ENCODE assay signal across 14 mouse cellular contexts in the genomic region with DNA sequence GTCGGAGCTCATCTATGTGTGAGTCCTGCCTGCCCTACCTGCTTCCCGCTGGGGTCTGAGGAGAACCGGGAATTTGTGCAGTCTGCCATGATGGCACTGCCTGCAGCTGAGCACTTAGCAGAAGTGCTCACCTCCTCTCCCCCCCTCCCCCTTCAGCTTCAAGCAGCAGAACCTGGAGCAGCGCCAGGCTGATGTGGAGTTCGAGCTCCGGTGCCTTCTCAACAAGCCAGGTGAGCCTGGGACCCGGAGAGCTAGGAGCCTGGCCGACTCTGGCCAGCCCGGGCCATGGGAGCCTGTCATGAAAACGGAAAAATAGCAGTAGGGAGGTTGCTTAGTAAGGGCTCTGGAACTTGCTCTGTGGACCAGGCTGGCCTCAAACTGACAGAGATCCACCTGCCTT. TPM values are rescaled to one million over a fixed set of nuclear protein-coding genes. Genes with fewer than 3 reads are reported as not detected.
DNase-seq lines count a peak whose midpoint lies in the region; ATAC-seq lines count a peak whose summit lies in the region.
"Had no signal": no experiment of that assay in that cellular context is flagged by ENCODE, and none has a peak within 500 bp of the region (broad histone marks: within the 10 kb centered on the region; RNA-seq: fewer than 3 reads in every experiment).

No protein-coding gene starts in this region.

- H3K36me3 ChIP-seq in lung, embryonic 16.5 days (ENCODE audit: control insufficient read depth, insufficient read depth, low read length), result peaks cover 31% of the 10 kb centered on the region

- H3K27ac ChIP-seq in lung, embryonic 16.5 days (ENCODE audit: low read length), result peak overlapping the region; percentile 58
- H3K27ac ChIP-seq: limb, embryonic 12.5 days; neural tube, embryonic 12.5 days had no signal

- peak; percentile 91 for DNase-seq in heart, adult 11 months
- DNase-seq in heart, postnatal 4 days, result no peak
- DNase-seq in 3134 (ENCODE audit: extremely low read depth, insufficient read length, low spot score), result peak; percentile 43
- peak; percentile 60 to 65 for DNase-seq in kidney, adult 8-10 months
- no peak for DNase-seq in left cerebral cortex, adult 18-20 months (ENCODE audit: low spot score in 2 of 2)
- DNase-seq in gastrocnemius, adult 8-10 months (ENCODE audit: low spot score in 2 of 2), result no peak
- DNase-seq: liver, postnatal 0 days; midbrain, embryonic 14.5 days; retina, postnatal 1 day had no signal

- 0 out of 2 replicates have a peak overlapping the region, but pooled peaks have one; percentile 7 for H3K9ac ChIP-seq in lung, embryonic 16.5 days (ENCODE audit: low read length)
- H3K9ac ChIP-seq: limb, embryonic 12.5 days; liver, postnatal 0 days; neural tube, embryonic 12.5 days had no signal

- peaks cover 4% of the 10 kb centered on the region; the same call in 1 of the 2 replicates for H3K9me3 ChIP-seq in lung, embryonic 16.5 days (ENCODE audit: control insufficient read depth, low read length)
- H3K9me3 ChIP-seq: neural tube, embryonic 12.5 days had no signal

- H3K27me3 ChIP-seq in lung, embryonic 16.5 days (ENCODE audit: control insufficient read depth, insufficient read depth, low read depth, low read length), result no peaks in the 10 kb centered on the region
- H3K27me3 ChIP-seq: limb, embryonic 12.5 days; neural tube, embryonic 12.5 days had no signal

- WGBS in lung, embryonic 16.5 days, result 51% methylated on average over 10 of the region's 10 CpGs

- H3K4me1 ChIP-seq in lung, embryonic 16.5 days (replicated peaks; ENCODE audit: control insufficient read depth, insufficient read depth, low read length), result peaks cover 12% of the 10 kb centered on the region

- no peak overlapping the region for H3K4me2 ChIP-seq in lung, embryonic 16.5 days (ENCODE audit: low read depth, low read length)
- H3K4me2 ChIP-seq: limb, embryonic 12.5 days; neural tube, embryonic 12.5 days had no signal

- peak; percentile 34; the same call in 1 of the 2 replicates for ATAC-seq in lung, embryonic 16.5 days (ENCODE audit: low read depth)
- ATAC-seq: CD4-positive, CD25-positive, alpha-beta regulatory T cell, adult 4 months; forebrain, embryonic 16.5 days; liver, postnatal 0 days had no signal

- H3K4me3 ChIP-seq in lung, embryonic 16.5 days (ENCODE audit: low read length), result no peak overlapping the region
- H3K4me3 ChIP-seq: limb, embryonic 12.5 days; neural tube, embryonic 12.5 days had no signal

RNA-seq across cellular contexts. Expression of gene Polr2f, which starts 10.0 kb away (rescaled TPM):
- total RNA-seq in heart, postnatal 4 days (2021), result 100 to 1,000 TPM; 126 to 139 TPM
- polyA plus RNA-seq in lung, embryonic 16.5 days (2015; fragmentation: Nextera tagmentation; extraction: Ambion mirVana), result 255 and 267 TPM in 2 replicates
- total RNA-seq in left cerebral cortex, adult 18-20 months (2021), result 100 to 1,000 TPM; 102 to 111 TPM
- 10 to 100 TPM; 57.8 to 75.3 (median 70.3) TPM for total RNA-seq in gastrocnemius, adult 8-10 months (2022)

RNA-seq across cellular contexts. Expression of gene 1700088E04Rik, which starts 10.3 kb away (rescaled TPM):
- 1 to 10 TPM; 1.2 to 2.1 TPM for total RNA-seq in heart, postnatal 4 days (2021)
- polyA plus RNA-seq in lung, embryonic 16.5 days (2015; fragmentation: Nextera tagmentation; extraction: Ambion mirVana), result 16.3 and 18.3 TPM in 2 replicates
- total RNA-seq in left cerebral cortex, adult 18-20 months (2021), result 10 to 100 TPM in 1 of 2 experiments, 1 to 10 TPM in 1; 7.3 to 10.8 TPM
- total RNA-seq in gastrocnemius, adult 8-10 months (2022), result 1 to 10 TPM in 1 of 4 experiments, under 1 TPM in 3; 0.36 to 1.5 (median 0.80) TPM

RNA-seq across cellular contexts. Expression of gene Micall1, which starts 22.1 kb away (rescaled TPM):
- total RNA-seq in heart, postnatal 4 days (2021), result 100 to 1,000 TPM in 1 of 2 experiments, 10 to 100 TPM in 1; 92.8 to 101 TPM
- polyA plus RNA-seq in lung, embryonic 16.5 days (2015; fragmentation: Nextera tagmentation; extraction: Ambion mirVana), result 6.9 and 7.8 TPM in 2 replicates
- 10 to 100 TPM; 22.2 to 26.8 TPM for total RNA-seq in left cerebral cortex, adult 18-20 months (2021)
- total RNA-seq in gastrocnemius, adult 8-10 months (2022), result 10 to 100 TPM in 3 of 4 experiments, 1 to 10 TPM in 1; 9.8 to 12.6 (median 11.2) TPM

RNA-seq across cellular contexts. Expression of gene Sox10, which starts 34.3 kb away (rescaled TPM):
- under 1 TPM; 0.55 to 0.90 TPM for total RNA-seq in heart, postnatal 4 days (2021)
- 0.67 and 0.82 TPM in 2 replicates for polyA plus RNA-seq in lung, embryonic 16.5 days (2015; fragmentation: Nextera tagmentation; extraction: Ambion mirVana)
- 10 to 100 TPM; 19.6 to 26.1 TPM for total RNA-seq in left cerebral cortex, adult 18-20 months (2021)
- under 1 TPM; 0.19 to 0.72 (median 0.64) TPM for total RNA-seq in gastrocnemius, adult 8-10 months (2022)
- polyA plus RNA-seq: CD4-positive, CD25-positive, alpha-beta regulatory T cell, adult 4 months had no signal

RNA-seq across cellular contexts. Expression of gene Eif3l, which starts 55.8 kb away (rescaled TPM):
- 100 to 1,000 TPM; 103 to 109 TPM for total RNA-seq in heart, postnatal 4 days (2021)
- 196 and 209 TPM in 2 replicates for polyA plus RNA-seq in lung, embryonic 16.5 days (2015; fragmentation: Nextera tagmentation; extraction: Ambion mirVana)
- total RNA-seq in left cerebral cortex, adult 18-20 months (2021), result 10 to 100 TPM; 66.5 to 68.2 TPM
- 10 to 100 TPM; 57.8 to 60.8 (median 60.6) TPM for total RNA-seq in gastrocnemius, adult 8-10 months (2022)

Comparison
In these comparisons a context has a peak if more than half of its experiments do, and no peak if none do; other contexts are left out.
1. DNase-seq: peak in heart, adult 11 months (single experiment), 3134 (single experiment) and kidney, adult 8-10 months (2 of 2); none in heart, postnatal 4 days (single experiment), left cerebral cortex, adult 18-20 months (0 of 2) and gastrocnemius, adult 8-10 months (0 of 2).